Mouse (Mus musculus): ENCODE measurements around the gene Ncor2. TPM values are rescaled to one million over a fixed set of nuclear protein-coding genes. Genes with fewer than 3 reads are reported as not detected.
"Not testable (repeated sequence)": the region's sequence is repeated elsewhere in the genome, so short reads cannot be mapped to it uniquely, and the experiment has no call there.

Ncor2 gene
- total RNA-seq (2021) = 100 to 1,000 TPM; 116 to 123 TPM
- long read RNA-seq, experiment 1, partial matches to known transcripts = 38 of 66 reads
- long read RNA-seq, experiment 1, other reads (novel, unspliced or antisense) = 27 of 66 reads
- long read RNA-seq, experiment 2, partial matches to known transcripts = 21 of 49 reads
- long read RNA-seq, experiment 2, other reads (novel, unspliced or antisense) = 27 of 49 reads

DNA sequence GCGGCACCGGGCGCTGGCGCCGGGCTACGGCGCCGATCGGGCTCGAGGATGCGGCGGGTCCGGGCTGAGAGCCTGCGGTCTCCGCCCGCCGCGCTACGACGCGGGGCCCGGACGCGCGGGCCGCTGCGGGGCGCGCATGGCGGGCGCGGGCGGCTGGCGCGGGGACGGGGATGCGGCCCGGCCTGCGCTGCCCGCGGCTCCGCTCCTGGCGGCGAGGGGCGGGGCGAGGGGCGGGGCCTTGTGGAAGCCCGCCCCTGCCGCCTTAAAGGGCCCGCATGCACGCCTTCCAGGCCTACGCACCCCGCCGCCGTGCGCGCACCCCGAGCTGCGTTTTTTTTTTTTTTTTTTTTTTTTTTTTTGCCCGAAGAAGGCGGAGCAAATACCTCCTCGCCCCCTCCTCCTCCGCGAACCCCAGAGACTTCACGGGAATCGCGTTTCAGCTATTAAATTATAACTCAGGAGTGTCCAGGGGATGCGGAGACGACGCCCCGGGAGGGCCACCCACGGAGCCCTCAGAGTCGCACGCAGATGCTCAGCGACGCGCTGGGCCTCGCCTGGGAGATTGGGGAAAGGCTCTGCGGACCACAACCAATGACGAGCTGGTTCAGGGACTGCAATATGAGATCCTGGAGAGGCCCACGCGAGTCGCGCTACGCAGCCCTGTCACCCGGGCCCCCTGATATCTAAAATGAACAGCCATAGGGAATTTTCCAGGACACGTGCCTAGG lies at the start of gene Ncor2:
Gene Ncor2, minus strand, starts transcription at position 213 of the 728 bp plus-strand sequence.
- peak; percentile 86 for DNase-seq

DNA sequence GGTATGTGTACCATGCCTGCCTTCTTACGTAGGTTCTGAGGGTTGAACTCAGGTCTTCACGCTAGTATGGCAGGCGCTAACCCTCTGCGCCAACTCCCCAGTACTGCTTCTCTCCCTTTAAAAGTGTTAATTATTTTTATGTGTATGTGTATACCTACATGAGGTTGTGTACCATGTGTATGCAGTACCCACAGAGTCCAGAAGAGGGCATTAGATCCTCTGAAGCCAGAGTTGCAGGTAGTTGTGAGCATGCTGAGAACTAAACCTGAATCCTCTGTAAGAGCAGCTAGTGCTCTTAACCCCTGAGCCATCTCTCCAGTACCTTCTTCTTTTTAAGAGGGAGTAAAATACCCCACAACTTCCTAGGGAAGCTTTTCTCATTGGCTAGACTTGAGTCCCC lies 48.7 kb upstream of the Ncor2 start:
- no peak for DNase-seq

- peak; percentile 74 for DNase-seq
These were observed 47.2 kb upstream of the Ncor2 start for GRCm38 (mm10) chr5:125226229-125226634.

DNA sequence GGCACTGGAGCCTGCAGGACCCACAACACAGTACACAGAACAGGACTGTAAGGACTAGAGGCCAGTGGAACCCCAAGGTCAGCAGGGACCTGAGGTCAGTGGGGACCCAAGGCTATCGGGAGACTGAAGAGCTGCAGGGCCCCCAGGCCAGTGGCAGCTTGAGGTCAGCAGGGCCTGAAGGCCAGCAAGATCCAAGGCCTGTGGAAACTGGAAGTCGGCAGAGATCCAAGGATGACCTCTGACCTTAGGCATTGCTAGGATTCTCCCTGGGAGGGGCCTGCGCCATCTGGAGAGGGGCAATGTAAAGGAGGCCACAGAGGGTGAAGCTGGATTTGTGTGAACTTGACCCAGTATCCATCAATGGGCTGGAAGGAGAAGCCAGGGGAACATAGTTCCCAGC lies 45.9 kb upstream of the Ncor2 start:
- no peak for DNase-seq

- DNase-seq = no peak
These were observed 44.9 kb upstream of the Ncor2 start for GRCm38 (mm10) chr5:125223961-125224360.

DNA sequence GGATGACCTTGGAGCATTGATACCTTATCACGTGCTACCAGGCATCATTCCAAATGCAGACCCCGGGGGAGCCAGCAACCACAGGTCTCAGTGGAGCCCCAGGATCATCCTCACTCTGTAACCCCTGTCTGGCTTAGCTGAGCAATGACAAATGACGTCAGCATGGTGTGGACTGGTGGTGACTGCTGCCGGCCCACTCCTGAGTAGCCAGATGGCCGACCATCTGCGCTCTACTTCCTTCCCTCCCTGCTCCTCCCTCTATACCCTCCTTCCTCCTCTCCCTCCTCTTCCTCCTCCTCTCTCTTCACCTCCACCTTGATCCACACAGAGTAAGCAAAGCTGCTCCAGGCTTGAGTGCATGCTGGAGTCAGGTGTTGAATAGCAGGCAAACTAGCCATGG lies 43.7 kb upstream of the Ncor2 start:
- DNase-seq = no peak

DNA sequence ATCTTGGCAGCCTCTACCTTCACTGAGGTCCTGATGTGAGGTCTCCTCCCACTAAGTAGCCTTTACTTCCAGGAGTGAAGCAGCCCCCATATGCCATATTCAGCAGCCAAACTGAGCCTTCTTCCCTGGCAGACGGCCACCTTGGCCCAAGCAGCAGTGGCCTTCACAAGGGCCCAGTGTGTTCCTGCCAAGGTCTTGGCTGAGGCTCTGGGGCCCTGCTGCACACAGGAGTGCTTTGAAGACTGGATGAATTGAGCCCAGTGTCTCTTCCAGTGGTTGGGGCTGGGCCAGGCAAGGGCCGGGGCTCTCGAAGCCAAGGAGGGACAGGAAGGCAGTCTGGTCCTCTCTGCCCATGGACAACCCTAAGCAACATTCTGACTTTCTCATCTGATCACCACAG lies 42.8 kb upstream of the Ncor2 start:
- DNase-seq = peak; percentile 73

DNA sequence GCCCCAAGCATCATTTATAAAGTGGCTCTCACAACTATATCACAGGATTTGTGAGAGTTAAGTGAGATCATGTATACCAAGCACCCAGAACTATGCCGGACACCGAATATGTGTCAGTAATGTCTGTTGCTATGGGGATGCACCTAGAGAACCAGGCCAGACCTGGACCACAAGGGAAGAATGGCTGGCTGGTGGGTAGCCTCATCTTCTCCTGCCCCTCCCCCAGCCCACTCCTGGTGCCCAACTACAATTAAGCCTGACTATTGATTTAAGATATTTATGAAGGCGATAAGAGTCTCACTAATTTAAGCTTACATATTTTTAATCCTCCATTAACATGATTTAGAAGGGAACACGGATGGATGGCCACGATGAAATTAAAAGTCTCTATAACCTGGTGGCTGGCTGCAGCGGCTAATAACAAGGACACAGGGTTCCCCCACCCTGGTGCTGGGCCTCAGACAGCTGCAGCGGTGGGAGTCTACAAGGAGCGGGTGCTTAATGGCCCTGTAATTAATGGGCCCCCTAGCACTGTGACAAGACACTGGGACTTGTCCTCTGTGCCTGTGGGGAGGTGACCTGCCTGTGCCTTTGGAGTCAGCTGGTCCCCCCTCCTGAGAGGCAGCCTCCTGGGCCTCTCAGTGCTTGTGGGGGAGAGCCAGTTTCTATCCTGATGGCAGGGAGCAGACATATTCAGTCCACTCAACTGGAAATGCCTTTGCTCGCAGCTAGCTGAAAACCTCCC lies 38.6 kb upstream of the Ncor2 start:
- no peak for DNase-seq

- peak; percentile 68 for DNase-seq
These were observed 37.0 kb upstream of the Ncor2 start for GRCm38 (mm10) chr5:125215930-125216459.

GRCm38 (mm10) chr5:125215346-125215929 lies 36.4 kb upstream of the Ncor2 start:
- DNase-seq = peak; percentile 65

DNA sequence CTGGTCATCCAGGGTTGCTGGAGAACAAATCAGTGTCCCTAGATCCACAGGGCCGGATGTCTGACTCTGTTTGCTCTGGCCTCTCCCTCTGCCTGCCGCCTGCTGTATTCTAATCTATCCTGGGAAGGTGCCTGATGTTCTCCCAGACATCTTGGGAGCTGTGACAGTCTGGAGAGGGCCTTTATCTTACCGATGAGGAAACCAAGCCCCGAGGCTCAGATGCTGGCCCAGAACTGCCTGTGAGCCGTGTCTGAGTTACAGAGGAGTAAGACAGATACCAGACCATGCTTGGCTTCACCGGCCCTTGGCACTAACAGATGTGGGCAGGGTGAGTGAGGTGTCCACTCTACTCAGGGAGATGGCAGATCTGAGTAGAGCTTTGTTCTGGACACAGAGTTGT lies 35.0 kb upstream of the Ncor2 start:
- no peak for DNase-seq

DNA sequence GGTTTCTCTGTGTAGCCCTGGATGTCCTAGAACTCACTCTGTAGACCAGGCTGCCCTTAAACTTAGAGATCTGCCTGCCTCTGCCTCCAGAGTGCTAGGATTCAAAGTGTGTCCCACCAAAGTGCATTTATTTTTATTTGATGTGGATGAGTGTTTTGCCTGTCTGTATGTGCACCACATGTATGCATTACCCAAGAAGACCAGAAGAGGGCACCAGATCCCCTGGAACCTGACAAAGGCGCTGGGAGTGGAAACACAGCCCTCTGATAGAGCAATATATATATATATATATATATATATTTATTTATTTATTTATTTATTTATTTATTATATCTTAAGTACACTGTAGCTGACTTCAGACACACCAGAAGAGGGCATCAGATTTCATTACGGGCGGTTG lies 25.9 kb upstream of the Ncor2 start:
- DNase-seq = not testable (repeated sequence)

- DNase-seq = no peak
These were observed 25.3 kb upstream of the Ncor2 start for GRCm38 (mm10) chr5:125204199-125204815.

- DNase-seq = no peak
These were observed 24.7 kb upstream of the Ncor2 start for GRCm38 (mm10) chr5:125203759-125204158.

GRCm38 (mm10) chr5:125203099-125203498 lies 24.1 kb upstream of the Ncor2 start:
- DNase-seq = peak; percentile 58

DNA sequence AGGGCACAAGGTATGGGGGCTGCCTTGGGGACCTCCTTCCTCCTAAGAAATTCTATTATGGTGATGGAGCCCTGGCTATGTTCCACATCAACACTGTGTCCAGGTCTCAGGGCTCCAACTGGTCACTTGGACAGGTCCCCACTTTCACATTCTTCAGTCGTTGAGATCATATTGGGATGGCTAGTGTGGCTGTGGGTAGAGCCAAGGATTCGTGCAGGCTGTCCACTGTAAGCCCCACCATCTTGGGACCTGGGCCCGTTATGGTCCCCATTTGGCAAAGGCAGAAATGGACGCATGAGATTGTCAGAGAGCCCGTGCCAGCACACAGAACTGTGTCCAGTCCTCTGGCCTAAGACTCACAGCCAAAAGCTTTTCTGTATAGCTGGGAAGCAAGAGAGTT lies 23.1 kb upstream of the Ncor2 start:
- DNase-seq = no peak

DNA sequence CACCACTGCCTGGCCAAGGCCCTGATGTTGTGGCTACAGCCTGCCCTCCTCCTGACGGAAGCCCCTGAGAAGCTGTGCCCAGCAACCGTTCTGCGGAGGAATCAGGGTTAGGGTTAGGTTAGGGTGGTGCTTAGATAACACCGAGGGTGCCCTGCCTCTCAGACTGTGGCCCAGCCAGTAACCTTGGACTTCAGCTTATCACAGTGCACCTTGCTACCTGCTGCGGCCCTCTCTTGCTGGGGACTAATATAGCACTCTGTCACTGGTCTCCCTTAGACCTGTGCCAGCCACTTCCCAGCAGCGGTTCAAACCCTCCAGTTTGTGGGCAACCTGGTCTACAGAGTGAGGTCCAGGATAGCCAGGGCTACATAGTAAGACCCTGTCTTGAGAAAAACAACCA lies 20.1 kb upstream of the Ncor2 start:
- DNase-seq = no peak

- DNase-seq = not testable (repeated sequence)
These were observed 18.3 kb upstream of the Ncor2 start for GRCm38 (mm10) chr5:125197325-125197724.

DNA sequence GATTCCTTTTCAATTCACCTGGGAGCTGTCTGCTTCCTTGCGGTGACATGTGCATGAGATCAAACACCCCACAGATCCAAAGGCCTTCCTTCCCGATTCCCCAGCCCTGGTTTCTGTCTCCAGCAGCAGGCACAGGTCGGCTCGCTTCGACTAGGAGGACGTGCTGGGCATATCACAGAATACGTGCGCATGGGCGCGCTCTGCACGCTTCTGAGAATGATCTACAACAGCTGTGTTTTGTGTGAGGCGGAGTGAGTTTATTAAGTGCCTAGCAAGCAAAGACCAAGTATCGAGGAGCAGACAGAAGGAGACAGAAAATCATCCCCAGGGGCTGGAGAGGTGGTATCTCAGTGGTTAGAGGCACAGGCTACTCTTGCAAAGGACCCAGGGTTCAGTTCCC lies 17.0 kb upstream of the Ncor2 start:
- DNase-seq = no peak

GRCm38 (mm10) chr5:125195142-125195541 lies 16.1 kb upstream of the Ncor2 start:
- DNase-seq = no peak

DNA sequence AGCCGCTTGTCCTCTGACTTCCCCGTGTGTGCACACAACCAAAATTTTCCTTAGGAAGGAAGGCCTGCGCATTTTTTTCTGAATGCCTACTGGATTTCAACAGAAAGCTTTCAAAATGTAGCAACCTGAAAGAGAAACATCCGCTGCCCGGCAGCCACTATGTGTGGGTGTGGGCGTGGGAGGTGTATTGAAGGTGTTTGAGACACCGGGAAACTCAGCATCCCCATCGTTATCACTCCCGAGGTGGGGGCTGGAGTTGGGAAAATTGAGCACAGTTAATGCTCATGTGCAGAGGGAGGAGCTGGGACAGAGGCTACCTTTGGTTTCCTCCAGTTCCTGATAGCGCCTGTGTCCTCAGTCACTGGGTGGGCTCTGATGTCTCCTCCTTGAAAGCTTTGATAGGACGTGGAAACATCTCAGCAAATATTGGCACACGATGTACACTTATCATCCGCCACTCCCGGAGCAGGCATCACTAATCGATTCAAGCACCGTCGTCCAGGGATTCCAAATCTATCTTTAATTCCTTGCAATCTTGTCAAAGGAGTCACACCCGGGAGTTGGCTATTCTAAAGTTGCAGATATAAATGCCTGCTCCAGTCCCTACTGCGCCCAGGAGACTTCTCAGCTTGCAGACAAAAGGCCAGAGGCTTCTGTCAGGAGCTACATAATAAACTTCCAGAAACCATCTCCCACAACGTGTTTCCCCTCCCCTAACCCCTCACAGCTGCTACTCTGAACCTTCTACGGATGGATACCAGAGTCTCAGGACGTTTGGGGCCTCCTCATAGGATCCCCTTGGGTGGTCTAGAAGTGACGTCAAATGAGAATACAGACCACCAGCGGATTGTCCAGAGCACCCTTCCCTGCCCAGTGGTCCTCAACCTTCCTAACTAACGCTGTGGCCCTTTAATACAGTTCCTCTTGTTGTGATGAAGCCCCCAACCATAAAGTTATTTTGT lies 14.7 kb upstream of the Ncor2 start:
- no peak for DNase-seq

All from gastrocnemius, postnatal 10 days (tissue).